Mouse (Mus musculus) cerebellum, adult 11 months (tissue): ENCODE measurements around the gene Pdzrn4.

ENCODE experiments used
- DNase-seq: peaks from one replicate; pipeline ENCODE4 v3.0.0; 2022

Pdzrn4 gene

GRCm38 (mm10) chr15:92502797-92503196 is 106.1 kb downstream of the Pdzrn4 start:
- no peak for DNase-seq

GRCm38 (mm10) chr15:92509372-92509771 is 112.7 kb downstream of the Pdzrn4 start:
- no peak for DNase-seq

DNA sequence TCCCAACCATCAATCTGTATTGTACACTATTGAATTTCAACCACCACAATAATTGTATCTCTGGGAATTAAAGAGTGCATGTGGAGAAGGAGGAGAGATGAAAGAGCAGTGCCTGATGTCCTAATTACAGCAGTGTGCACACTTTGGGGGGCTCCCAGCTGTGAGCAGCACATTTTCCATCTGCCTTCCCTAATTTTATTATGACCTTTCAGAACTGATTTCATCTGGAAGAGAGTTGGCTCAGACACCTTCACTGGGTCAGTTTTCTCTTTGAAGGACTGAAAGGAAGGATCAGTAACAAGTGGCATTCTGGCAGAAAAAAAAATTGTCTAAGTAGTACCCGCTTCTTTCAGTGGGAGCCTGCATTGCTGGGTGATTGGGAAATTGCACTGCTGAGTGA is 119.0 kb downstream of the Pdzrn4 start:
- no peak for DNase-seq

- no peak for DNase-seq
Observed at GRCm38 (mm10) chr15:92520677-92521225, 124.1 kb downstream of the Pdzrn4 start.

- DNase-seq = no peak
Observed at GRCm38 (mm10) chr15:92521686-92522085, 125.0 kb downstream of the Pdzrn4 start.

- DNase-seq = no peak
Observed at GRCm38 (mm10) chr15:92524917-92525316, 128.2 kb downstream of the Pdzrn4 start.

GRCm38 (mm10) chr15:92525416-92525815 is 128.7 kb downstream of the Pdzrn4 start:
- DNase-seq = no peak

DNA sequence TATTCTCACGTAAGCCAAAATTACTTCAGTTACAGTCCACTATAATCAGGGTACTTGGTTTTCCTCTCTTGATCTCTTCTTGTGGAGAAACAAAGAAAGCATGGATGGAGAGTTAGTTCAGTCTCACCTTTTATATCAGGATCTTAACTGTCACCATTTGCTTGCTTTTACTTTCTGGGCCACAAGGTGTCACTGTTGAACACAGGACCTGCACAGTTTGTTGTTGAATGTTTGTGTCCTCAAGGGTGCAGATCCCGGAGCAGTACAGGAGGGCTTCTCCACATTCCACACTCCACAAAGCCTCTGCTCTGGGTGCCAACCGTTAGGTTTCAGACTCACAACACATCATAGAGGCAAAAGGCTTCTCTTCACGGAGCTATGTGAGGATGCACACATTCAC is 130.1 kb downstream of the Pdzrn4 start:
- no peak for DNase-seq

DNA sequence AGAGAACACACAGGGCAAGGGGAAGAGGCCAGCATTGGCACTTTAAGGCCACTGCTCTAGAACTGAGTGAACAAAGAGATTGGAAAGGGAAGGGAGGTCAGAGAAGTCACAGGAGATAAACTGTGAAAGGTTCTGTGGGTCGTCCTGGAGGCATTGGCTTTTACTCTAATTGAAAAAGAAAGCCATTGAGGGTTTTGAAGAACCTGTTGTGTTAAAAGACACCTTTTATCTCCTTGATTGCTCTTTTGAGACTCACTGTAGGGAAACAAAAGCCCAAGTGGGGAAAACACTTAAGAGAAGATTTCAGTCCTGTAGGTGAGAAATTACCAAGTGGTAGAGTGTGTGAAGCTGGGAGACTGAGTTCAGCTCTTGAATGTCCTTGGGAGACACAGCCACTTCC is 146.6 kb downstream of the Pdzrn4 start:
- no peak for DNase-seq

DNA sequence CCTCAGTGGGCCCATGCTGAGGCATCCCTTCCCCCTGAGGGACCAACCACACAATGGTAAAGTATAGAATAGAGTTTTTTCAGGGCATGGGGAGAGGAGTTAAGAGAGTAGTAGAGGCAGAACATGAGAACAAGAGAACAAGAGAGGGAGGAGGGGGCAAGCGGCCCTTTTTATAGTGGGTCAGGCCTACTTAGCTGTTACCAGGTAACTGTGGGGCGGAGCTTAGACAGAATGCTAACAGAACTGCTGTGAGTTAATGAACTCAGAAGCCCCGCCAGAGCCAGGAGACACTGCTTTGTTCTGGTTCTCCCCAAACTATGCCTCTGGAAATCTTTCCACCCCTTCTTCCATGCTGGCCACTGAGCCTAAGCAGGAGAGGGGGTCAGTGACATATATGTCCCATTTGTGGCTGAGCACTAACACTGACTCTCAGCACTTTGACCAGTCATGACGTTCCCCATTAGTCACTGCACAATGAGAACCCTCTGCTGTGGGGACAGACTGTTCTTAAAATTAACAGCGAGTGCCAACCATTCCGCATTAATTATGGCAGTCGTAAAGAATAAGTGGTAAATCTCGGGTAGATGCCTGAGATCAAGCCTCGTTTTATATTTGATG is 150.7 kb downstream of the Pdzrn4 start:
- DNase-seq = no peak

GRCm38 (mm10) chr15:92555012-92555574 is 158.4 kb downstream of the Pdzrn4 start:
- no peak for DNase-seq

GRCm38 (mm10) chr15:92555716-92556115 is 159.0 kb downstream of the Pdzrn4 start:
- no peak for DNase-seq

- DNase-seq = no peak
Observed at GRCm38 (mm10) chr15:92558592-92558991, 161.9 kb downstream of the Pdzrn4 start.

DNA sequence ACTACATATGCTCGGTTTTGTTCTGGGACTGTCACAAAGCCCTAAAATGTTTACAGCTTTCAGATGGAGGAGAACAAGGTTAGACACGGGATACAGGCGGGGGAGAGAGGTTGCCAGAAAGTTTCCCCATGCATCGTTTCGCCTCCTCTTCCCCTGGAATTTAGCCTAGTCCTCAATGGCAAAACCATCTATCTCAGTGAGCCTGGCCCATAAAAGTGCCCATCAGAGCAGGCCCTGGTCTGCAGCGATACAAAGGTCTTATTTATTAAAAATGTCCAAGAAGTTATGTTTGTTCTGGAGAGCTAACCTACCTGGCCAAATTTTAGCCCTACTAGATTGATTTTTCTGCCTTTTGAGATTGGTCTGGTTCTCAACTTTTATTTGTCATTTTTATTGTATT is 165.5 kb downstream of the Pdzrn4 start:
- no peak for DNase-seq

GRCm38 (mm10) chr15:92563576-92563975 is 166.9 kb downstream of the Pdzrn4 start:
- DNase-seq = no peak

GRCm38 (mm10) chr15:92570526-92571243 is 174.0 kb downstream of the Pdzrn4 start:
- DNase-seq = no peak

GRCm38 (mm10) chr15:92571244-92571539 is 174.5 kb downstream of the Pdzrn4 start:
- no peak for DNase-seq

DNA sequence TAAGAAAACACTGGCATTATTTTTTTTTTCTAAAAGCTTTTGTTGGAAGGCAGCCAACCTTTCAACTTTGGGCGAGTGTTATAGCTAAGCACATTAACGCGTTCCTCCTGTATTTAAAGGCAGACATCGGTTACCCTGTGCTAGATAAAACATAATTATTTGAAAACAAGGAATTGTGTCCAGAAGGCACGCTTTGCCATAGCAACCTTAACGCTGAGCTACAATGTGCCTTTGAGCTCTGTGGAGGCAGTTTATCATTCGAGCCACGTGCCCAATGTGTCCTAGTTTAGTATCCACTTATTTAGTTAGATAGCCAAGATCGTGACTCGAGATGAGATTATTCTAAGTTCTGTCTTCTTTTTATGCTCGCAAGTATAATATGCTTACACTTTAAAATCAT is 180.8 kb downstream of the Pdzrn4 start:
- no peak for DNase-seq

GRCm38 (mm10) chr15:92580217-92580616 is 183.5 kb downstream of the Pdzrn4 start:
- no peak for DNase-seq

DNA sequence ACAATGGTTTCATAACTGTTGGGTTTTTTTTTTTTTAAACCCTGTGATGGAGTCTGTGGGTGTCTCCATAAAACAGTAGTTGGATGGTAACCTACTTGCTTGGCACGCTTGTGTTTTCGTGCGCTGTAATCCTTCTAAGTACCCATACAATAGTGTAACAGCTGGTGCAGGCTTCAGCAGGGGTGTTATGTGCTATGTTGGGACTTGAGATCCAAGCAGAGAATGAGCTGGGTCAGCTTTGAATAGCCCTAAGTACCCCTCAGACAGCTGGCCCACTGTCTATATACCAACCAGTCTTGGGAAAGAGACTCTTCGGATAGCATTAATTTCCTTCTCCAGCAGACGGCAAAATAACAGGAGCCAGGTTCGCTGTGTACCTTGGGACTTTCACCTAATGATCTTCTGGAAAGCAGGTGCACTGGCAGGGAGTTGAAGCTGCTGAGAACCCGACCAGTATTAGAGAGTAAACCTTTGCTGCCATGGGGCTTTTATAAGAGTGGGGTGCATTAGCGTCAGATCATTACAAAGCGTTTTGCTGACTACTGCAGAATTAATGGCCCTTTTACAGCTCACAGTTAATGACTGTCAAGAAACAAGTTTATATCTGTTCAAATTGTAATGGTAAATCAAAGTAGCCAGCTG is 184.2 kb downstream of the Pdzrn4 start:
- no peak for DNase-seq

GRCm38 (mm10) chr15:92584357-92585138 is 187.9 kb downstream of the Pdzrn4 start:
- DNase-seq = no peak

DNA sequence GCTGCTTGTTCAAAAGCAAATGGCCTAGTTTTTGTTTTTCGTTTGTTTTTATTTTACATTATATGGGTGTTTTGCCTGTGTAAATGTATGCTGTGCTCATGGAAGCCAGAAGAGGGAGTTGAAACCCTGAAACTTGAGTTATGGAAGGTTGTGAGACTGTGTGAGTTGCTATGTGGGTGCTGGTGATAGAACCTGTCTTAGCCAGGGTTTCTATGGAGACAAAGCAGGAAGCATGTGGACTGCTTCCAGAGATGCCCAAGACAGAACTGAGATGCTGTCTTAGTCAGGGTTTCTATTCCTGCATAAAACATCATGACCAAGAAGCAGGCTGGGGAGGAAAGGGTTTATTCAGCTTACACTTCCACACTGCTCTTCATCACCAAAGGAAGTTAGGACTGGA is 190.8 kb downstream of the Pdzrn4 start:
- DNase-seq = no peak

DNA sequence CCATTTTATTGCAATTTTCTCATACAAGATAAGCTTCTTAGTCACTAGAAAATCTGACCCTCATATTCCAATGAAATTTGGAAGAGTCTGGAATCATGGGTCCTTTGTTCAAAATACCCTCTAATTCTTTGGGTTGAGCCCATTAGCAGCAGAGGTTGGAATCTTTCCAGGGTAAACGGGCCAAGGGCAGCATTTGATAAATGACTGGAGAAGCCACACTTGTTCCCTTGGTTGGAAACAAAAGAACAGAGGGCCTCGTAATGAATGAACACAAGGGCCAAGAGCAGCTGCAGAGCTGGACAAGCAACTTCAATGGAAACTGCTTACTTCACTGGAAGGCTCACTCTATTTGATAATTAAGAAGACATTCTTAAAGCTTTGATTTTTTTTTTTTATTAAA is 198.0 kb downstream of the Pdzrn4 start:
- no peak for DNase-seq
